ENCODE assay signal across 9 mouse cellular contexts in genomic region chr10:77969274-77969972, GRCm38 (mm10). TPM values are rescaled to one million over a fixed set of nuclear protein-coding genes. Genes with fewer than 3 reads are reported as not detected.
DNase-seq lines count a peak whose midpoint lies in the region; ATAC-seq and TF ChIP-seq lines count a peak whose summit lies in the region.
"Had no signal": no experiment of that assay in that cellular context is flagged by ENCODE, and none has a peak within 500 bp of the region (broad histone marks: within the 10 kb centered on the region; RNA-seq: fewer than 3 reads in every experiment).

No protein-coding gene starts in this region.

- no peak for TF ChIP-seq POLR2A in liver, adult 2 months (IDR thresholded peaks at IDR 0.05; ENCODE audit: extremely low read depth, insufficient read depth, low read length)

- 0 out of 2 replicates have a peak, but pooled peaks have one; percentile 28 for ATAC-seq in kidney, embryonic 14.5 days (ENCODE audit: low FRiP score, low TSS enrichment)
- peak; percentile 93 for ATAC-seq in forebrain, postnatal 0 days
- peak; percentile 23; the same call in 1 of the 2 replicates for ATAC-seq in monocyte, adult 5-6 weeks (replicated peaks; ENCODE audit: insufficient number of reproducible peaks, low FRiP score, low TSS enrichment, poor library complexity, severe bottlenecking)

- H3K4me3 ChIP-seq in kidney, embryonic 14.5 days (ENCODE audit: low read length), result peak overlapping the region; percentile 32
- peak overlapping the region; percentile 43 for H3K4me3 ChIP-seq in forebrain, postnatal 0 days (ENCODE audit: low read depth, low read length)
- peak overlapping the region; percentile 41 for H3K4me3 ChIP-seq in liver, adult 2 months (ENCODE audit: insufficient read depth, low read depth, low read length)

- peak overlapping the region; percentile 51 for H3K4me2 ChIP-seq in kidney, embryonic 14.5 days (replicated peaks; ENCODE audit: low read depth, low read length)
- H3K4me2 ChIP-seq in forebrain, postnatal 0 days (ENCODE audit: low read depth), result peak overlapping the region; percentile 91

- H3K9ac ChIP-seq in kidney, embryonic 14.5 days (ENCODE audit: low read depth, low read length), result 0 out of 2 replicates have a peak overlapping the region, but pooled peaks have one; percentile 4
- H3K9ac ChIP-seq in forebrain, postnatal 0 days, result peak overlapping the region; percentile 53
- H3K9ac ChIP-seq in liver, adult 2 months (ENCODE audit: low read depth, low read length), result peak overlapping the region; percentile 47
- H3K9ac ChIP-seq: liver, embryonic 14.5 days had no signal

- H3K27ac ChIP-seq in kidney, embryonic 14.5 days (ENCODE audit: low read depth, low read length), result no peak overlapping the region
- no peak overlapping the region for H3K27ac ChIP-seq in forebrain, postnatal 0 days (ENCODE audit: low read depth, low read length)
- H3K27ac ChIP-seq in liver, adult 2 months (replicated peaks; ENCODE audit: insufficient read depth, low read depth, low read length), result peak overlapping the region; percentile 42; the same call in 1 of the 2 replicates
- H3K27ac ChIP-seq: liver, embryonic 14.5 days had no signal

- H3K27me3 ChIP-seq in kidney, embryonic 14.5 days (ENCODE audit: control insufficient read depth, insufficient read depth, low read length), result peaks cover 22% of the 10 kb centered on the region
- no peaks in the 10 kb centered on the region for H3K27me3 ChIP-seq in forebrain, postnatal 0 days (ENCODE audit: insufficient read depth, low read length)
- peaks cover 5% of the 10 kb centered on the region; the same call in 1 of the 2 replicates for H3K27me3 ChIP-seq in liver, adult 2 months (ENCODE audit: control insufficient read depth, insufficient read depth, low read length)

- H3K79me2 ChIP-seq in liver, adult 2 months (ENCODE audit: control insufficient read depth, insufficient read depth, low read length), result no peaks in the 10 kb centered on the region

- no peak for DNase-seq in kidney, adult 8-10 months
- DNase-seq in cerebellum, adult 11-12 months, result peak; percentile 82
- DNase-seq in forebrain, postnatal 0 days, result peak; percentile 78
- peak; percentile 63 for DNase-seq in induced T-regulatory cell, adult 2 months (ENCODE audit: low read depth)
- no peak for DNase-seq in liver, adult 2 months (ENCODE audit: extremely low read depth, low read depth, low spot score)
- DNase-seq in urinary bladder, adult 2 months (ENCODE audit: low spot score), result no peak

- no peaks in the 10 kb centered on the region for H3K4me1 ChIP-seq in kidney, embryonic 14.5 days (ENCODE audit: control insufficient read depth, insufficient read depth, low read length)
- H3K4me1 ChIP-seq in forebrain, postnatal 0 days (ENCODE audit: insufficient read depth), result no peaks in the 10 kb centered on the region; the same call in 1 of the 2 replicates
- no peaks in the 10 kb centered on the region for H3K4me1 ChIP-seq in liver, adult 2 months (ENCODE audit: control insufficient read depth, insufficient read depth, low read length)

- H3K9me3 ChIP-seq in kidney, embryonic 14.5 days (ENCODE audit: control insufficient read depth, low read length), result no peaks in the 10 kb centered on the region
- H3K9me3 ChIP-seq in forebrain, postnatal 0 days (ENCODE audit: low read length), result no peaks in the 10 kb centered on the region

- 6% methylated on average over 26 of the region's 26 CpGs for WGBS in kidney, embryonic 14.5 days
- 8% methylated on average over 26 of the region's 26 CpGs for WGBS in forebrain, postnatal 0 days
- WGBS in liver, adult 2 months, result 15% methylated on average over 26 of the region's 26 CpGs

- no peaks in the 10 kb centered on the region for H3K36me3 ChIP-seq in kidney, embryonic 14.5 days (ENCODE audit: control insufficient read depth, insufficient read depth, low read length)
- H3K36me3 ChIP-seq in forebrain, postnatal 0 days (ENCODE audit: insufficient read depth), result no peaks in the 10 kb centered on the region
- H3K36me3 ChIP-seq in liver, adult 2 months (ENCODE audit: control insufficient read depth, insufficient read depth, low read length), result no peaks in the 10 kb centered on the region

- no peak for TF ChIP-seq CTCF in forebrain, postnatal 0 days (IDR thresholded peaks at IDR 0.05; ENCODE audit: low read depth)
- no peak for TF ChIP-seq CTCF in liver, adult 2 months (IDR thresholded peaks at IDR 0.05; ENCODE audit: low read depth, low read length)

RNA-seq across cellular contexts. Expression of gene Trpm2, which starts 0.9 kb away (rescaled TPM):
- 0.27 and 0.54 TPM in 2 replicates for polyA plus RNA-seq in kidney, embryonic 14.5 days (2014; fragmentation: Nextera tagmentation; extraction: Ambion mirVana)
- total RNA-seq in forebrain, postnatal 0 days (2014; rRNA removed), result 5.5 and 8.7 TPM in 2 replicates
- 2.4 and 4.5 TPM in 2 replicates for polyA plus RNA-seq in forebrain, postnatal 0 days (2015; fragmentation: Nextera tagmentation; extraction: Ambion mirVana)
- 3.1 and 4.1 TPM in 2 replicates for total RNA-seq in liver, adult 2 months (2014; rRNA removed)
- polyA plus RNA-seq in liver, adult 2 months (2012; rRNA removed), result 2.1 and 3.3 TPM in 2 replicates
- total RNA-seq in monocyte, adult 5-6 weeks (2017), result 27.0 to 37.5 TPM (median 35.8 TPM) in 3 replicates
- 0.90 and 1.5 TPM in 2 replicates for polyA plus RNA-seq in urinary bladder, adult 2 months (2012; rRNA removed)

RNA-seq across cellular contexts. Expression of gene 1810043G02Rik, which starts 8.9 kb away (rescaled TPM):
- 26.4 and 35.8 TPM in 2 replicates for polyA plus RNA-seq in kidney, embryonic 14.5 days (2014; fragmentation: Nextera tagmentation; extraction: Ambion mirVana)
- total RNA-seq in forebrain, postnatal 0 days (2014; rRNA removed), result 46.5 and 50.4 TPM in 2 replicates
- 54.5 and 56.8 TPM in 2 replicates for polyA plus RNA-seq in forebrain, postnatal 0 days (2015; fragmentation: Nextera tagmentation; extraction: Ambion mirVana)
- 5.9 and 8.0 TPM in 2 replicates for total RNA-seq in liver, adult 2 months (2014; rRNA removed)
- 13.2 and 13.7 TPM in 2 replicates for polyA plus RNA-seq in liver, adult 2 months (2012; rRNA removed)
- total RNA-seq in monocyte, adult 5-6 weeks (2017), result 4.8 to 8.2 TPM (median 5.5 TPM) in 3 replicates
- 26.9 and 27.3 TPM in 2 replicates for polyA plus RNA-seq in urinary bladder, adult 2 months (2012; rRNA removed)

RNA-seq across cellular contexts. Expression of gene Pfkl, which starts 40.5 kb away (rescaled TPM):
- 91.2 and 118 TPM in 2 replicates for polyA plus RNA-seq in kidney, embryonic 14.5 days (2014; fragmentation: Nextera tagmentation; extraction: Ambion mirVana)
- total RNA-seq in forebrain, postnatal 0 days (2014; rRNA removed), result 85.6 and 112 TPM in 2 replicates
- polyA plus RNA-seq in forebrain, postnatal 0 days (2015; fragmentation: Nextera tagmentation; extraction: Ambion mirVana), result 57.3 and 72.9 TPM in 2 replicates
- total RNA-seq in liver, adult 2 months (2014; rRNA removed), result 17.5 and 21.1 TPM in 2 replicates
- polyA plus RNA-seq in liver, adult 2 months (2012; rRNA removed), result 38.6 and 46.0 TPM in 2 replicates
- total RNA-seq in monocyte, adult 5-6 weeks (2017), result 46.0 to 51.9 TPM (median 46.4 TPM) in 3 replicates
- polyA plus RNA-seq in urinary bladder, adult 2 months (2012; rRNA removed), result 53.7 and 55.3 TPM in 2 replicates

Comparison
In these comparisons a context has a peak if more than half of its experiments do, and no peak if none do; other contexts are left out.
1. ATAC-seq: peak in every context shown above with its lines; median percentile 93 in forebrain, postnatal 0 days; 28 in kidney, embryonic 14.5 days; 23 in monocyte, adult 5-6 weeks.
2. DNase-seq: peak in cerebellum, adult 11-12 months (single experiment), forebrain, postnatal 0 days (single experiment) and induced T-regulatory cell, adult 2 months (single experiment); none in kidney, adult 8-10 months (0 of 2), liver, adult 2 months (single experiment) and urinary bladder, adult 2 months (single experiment).
3. Peak in every context shown above with its lines, with median percentiles within 50 percentile points of each other: H3K4me3 ChIP-seq and H3K9ac ChIP-seq.